Mouse (Mus musculus) MEL (cell line): ENCODE measurements around the gene Kcp. TPM values are rescaled to one million over a fixed set of nuclear protein-coding genes. Genes with fewer than 3 reads are reported as not detected.

ENCODE experiments used
- DNase-seq: peaks from one replicate; pipeline ENCODE4 v3.0.0; 2011; ENCODE audit warnings: low read depth, low spot score
- H3K27ac ChIP-seq: 2 replicates; pipeline ENCODE4 v1.5.1; 2012; ENCODE audit warnings: low read depth, mild to moderate bottlenecking, control low read depth, low read length, moderate library complexity; ENCODE audit not compliant: control insufficient read depth
- H3K27me3 ChIP-seq, 2 experiments: fragments of 150-350 bp in 1 of 2; sonication (generic) in 1 of 2; 2 replicates each; pipeline ENCODE4 v1.6.1; 2012; ENCODE audit warnings: low read length in 2 of 2, mild to moderate bottlenecking in 2 of 2, improper control_type of control experiment in 1 of 2, moderate library complexity in 1 of 2; ENCODE audit not compliant: insufficient read depth in 2 of 2, control insufficient read depth in 1 of 2
- H3K36me3 ChIP-seq, 2 experiments: 2 replicates each; pipeline ENCODE4 v1.6.1; 2012 to 2014; ENCODE audit warnings: low read length in 2 of 2, improper control_type of control experiment in 1 of 2, inconsistent platforms in 1 of 2, mild to moderate bottlenecking in 1 of 2; ENCODE audit not compliant: insufficient read depth in 2 of 2, control insufficient read depth in 1 of 2
- H3K4me1 ChIP-seq, 2 experiments: fragments of 150-350 bp in 1 of 2; sonication (generic) in 1 of 2; 2 replicates each; pipeline ENCODE4 v1.6.1; 2012; ENCODE audit warnings: low read length in 2 of 2, improper control_type of control experiment in 1 of 2, mild to moderate bottlenecking in 1 of 2; ENCODE audit not compliant: insufficient read depth in 2 of 2, control insufficient read depth in 1 of 2
- H3K4me3 ChIP-seq, 2 experiments: fragments of 150-350 bp in 1 of 2; sonication (generic) in 1 of 2; 2 replicates each; pipeline ENCODE4 v1.5.1; 2012; ENCODE audit warnings: low read depth in 2 of 2, low read length in 2 of 2, mild to moderate bottlenecking in 2 of 2, moderate library complexity in 2 of 2, control low read depth in 1 of 2, improper control_type of control experiment in 1 of 2; ENCODE audit not compliant: control insufficient read depth in 1 of 2, insufficient read depth in 1 of 2
- H3K79me2 ChIP-seq: 2 replicates; pipeline ENCODE4 v1.6.1; 2012; ENCODE audit warnings: mild to moderate bottlenecking, low read length, moderate library complexity; ENCODE audit not compliant: control insufficient read depth, poor library complexity, insufficient read depth
- H3K9ac ChIP-seq: 2 replicates; pipeline ENCODE4 v1.6.1; 2012; ENCODE audit warnings: low read depth, mild to moderate bottlenecking, control low read depth, low read length, moderate library complexity; ENCODE audit not compliant: control insufficient read depth, poor library complexity, severe bottlenecking
- H3K9me3 ChIP-seq: fragments of 150-350 bp; sonication (generic); replicated peaks from 2 replicates; pipeline ENCODE4 v1.6.1; 2012; ENCODE audit warnings: mild to moderate bottlenecking, low read length, improper control_type of control experiment, moderate library complexity; ENCODE audit not compliant: insufficient read depth
- BHLHE40 ChIP-seq: IDR thresholded peaks from 2 replicates; pipeline ENCODE4 v1.6.1; 2012; ENCODE audit warnings: low read depth, mild to moderate bottlenecking, inconsistent platforms, low read length, improper control_type of control experiment, borderline replicate concordance
- CHD1 ChIP-seq: IDR thresholded peaks from 2 replicates; pipeline ENCODE4 v1.6.1; 2012; ENCODE audit warnings: low read depth, mild to moderate bottlenecking, inconsistent platforms, low read length, improper control_type of control experiment
- CHD2 ChIP-seq: IDR thresholded peaks from 2 replicates; pipeline ENCODE4 v1.6.1; 2011; ENCODE audit warnings: low read length, improper control_type of control experiment
- CTCF ChIP-seq, 3 experiments: IDR thresholded peaks in 2 of 3; conservative IDR thresholded peaks in 1 of 3; 2 replicates each; pipeline ENCODE4 v1.5.1; 2011 to 2012; ENCODE audit warnings: low read length in 3 of 3, low read depth in 2 of 3, mild to moderate bottlenecking in 2 of 3, improper control_type of control experiment in 1 of 3, inconsistent platforms in 1 of 3, mixed read lengths in 1 of 3, moderate library complexity in 1 of 3; ENCODE audit not compliant: control insufficient read depth in 1 of 3, insufficient read depth in 1 of 3, poor library complexity in 1 of 3, severe bottlenecking in 1 of 3
- E2F4 ChIP-seq: IDR thresholded peaks from 2 replicates; pipeline ENCODE4 v1.6.1; 2011; ENCODE audit warnings: low read depth, low read length, improper control_type of control experiment, borderline replicate concordance
- ELF1 ChIP-seq: IDR thresholded peaks from 2 replicates; pipeline ENCODE4 v1.6.1; 2014; ENCODE audit warnings: low read depth, mild to moderate bottlenecking, inconsistent platforms, low read length, improper control_type of control experiment, moderate library complexity
- EP300 ChIP-seq, 2 experiments: IDR thresholded peaks; 2 replicates each; pipeline ENCODE4 v1.6.1; 2011; ENCODE audit warnings: improper control_type of control experiment in 2 of 2, low read length in 2 of 2, low read depth in 1 of 2, mild to moderate bottlenecking in 1 of 2
- ETS1 ChIP-seq: IDR thresholded peaks from 2 replicates; pipeline ENCODE4 v1.6.1; 2012; ENCODE audit warnings: low read depth, mild to moderate bottlenecking, inconsistent platforms, low read length, improper control_type of control experiment, moderate library complexity
- GABPA ChIP-seq: IDR thresholded peaks from 2 replicates; pipeline ENCODE4 v1.6.1; 2012; ENCODE audit warnings: low read depth, mild to moderate bottlenecking, inconsistent platforms, low read length, improper control_type of control experiment, moderate library complexity
- GATA1 ChIP-seq: IDR thresholded peaks from 2 replicates; pipeline ENCODE4 v1.6.1; 2011; ENCODE audit warnings: low read depth, low read length, improper control_type of control experiment
- HCFC1 ChIP-seq: IDR thresholded peaks from 2 replicates; pipeline ENCODE4 v1.6.1; 2012; ENCODE audit warnings: low read depth, mild to moderate bottlenecking, inconsistent platforms, low read length, improper control_type of control experiment, moderate library complexity
- JUND ChIP-seq: IDR thresholded peaks from 2 replicates; pipeline ENCODE4 v1.6.1; 2011; ENCODE audit warnings: low read depth, mild to moderate bottlenecking, improper control_type of control experiment, low read length
- KAT2A ChIP-seq: conservative IDR thresholded peaks from 2 replicates; pipeline ENCODE4 v1.6.1; 2012; ENCODE audit warnings: low read depth, low read length, improper control_type of control experiment, inconsistent platforms
- MAFK ChIP-seq: IDR thresholded peaks from 2 replicates; pipeline ENCODE4 v1.6.1; 2011; ENCODE audit warnings: low read depth, mild to moderate bottlenecking, low read length, improper control_type of control experiment, borderline replicate concordance
- MAX ChIP-seq: IDR thresholded peaks from 2 replicates; pipeline ENCODE4 v1.6.1; 2011; ENCODE audit warnings: low read length, improper control_type of control experiment
- MAZ ChIP-seq: IDR thresholded peaks from 2 replicates; pipeline ENCODE4 v1.6.1; 2012; ENCODE audit warnings: low read depth, mild to moderate bottlenecking, inconsistent platforms, low read length, improper control_type of control experiment
- MXI1 ChIP-seq: IDR thresholded peaks from 2 replicates; pipeline ENCODE4 v1.6.1; 2011; ENCODE audit warnings: mild to moderate bottlenecking, low read depth, low read length, improper control_type of control experiment
- MYB ChIP-seq: IDR thresholded peaks from 2 replicates; pipeline ENCODE4 v1.6.1; 2011; ENCODE audit warnings: mild to moderate bottlenecking, low read depth, low read length, improper control_type of control experiment
- MYC ChIP-seq: IDR thresholded peaks from 2 replicates; pipeline ENCODE4 v1.6.1; 2011; ENCODE audit warnings: low read depth, mild to moderate bottlenecking, low read length, improper control_type of control experiment, moderate library complexity
- NELFE ChIP-seq: IDR thresholded peaks from 2 replicates; pipeline ENCODE4 v1.6.1; 2011; ENCODE audit warnings: low read depth, low read length, improper control_type of control experiment
- NRF1 ChIP-seq: IDR thresholded peaks from 2 replicates; pipeline ENCODE4 v1.6.1; 2014; ENCODE audit warnings: low read depth, mild to moderate bottlenecking, inconsistent platforms, low read length, improper control_type of control experiment, moderate library complexity; ENCODE audit not compliant: poor library complexity, insufficient read depth, severe bottlenecking
- POLR2A ChIP-seq, 2 experiments: IDR thresholded peaks; 2 replicates each; pipeline ENCODE4 v1.6.1; 2011 to 2012; ENCODE audit warnings: low read length in 2 of 2, mild to moderate bottlenecking in 2 of 2, control low read depth in 1 of 2, improper control_type of control experiment in 1 of 2, low read depth in 1 of 2, moderate library complexity in 1 of 2; ENCODE audit not compliant: control insufficient read depth in 1 of 2, insufficient read depth in 1 of 2, poor library complexity in 1 of 2
- POLR2AphosphoS2 ChIP-seq: IDR thresholded peaks from 2 replicates; pipeline ENCODE4 v1.6.1; 2011; ENCODE audit warnings: low read length, improper control_type of control experiment
- POLR2AphosphoS5 ChIP-seq: IDR thresholded peaks from 2 replicates; pipeline ENCODE4 v1.6.1; 2012; ENCODE audit warnings: low read depth, borderline replicate concordance, mild to moderate bottlenecking, inconsistent platforms, low read length, moderate library complexity, mixed read lengths
- RAD21 ChIP-seq: IDR thresholded peaks from 2 replicates; pipeline ENCODE4 v1.6.1; 2011; ENCODE audit warnings: mild to moderate bottlenecking, low read depth, low read length, improper control_type of control experiment
- RCOR1 ChIP-seq: IDR thresholded peaks from 2 replicates; pipeline ENCODE4 v1.6.1; 2012; ENCODE audit warnings: low read depth, mild to moderate bottlenecking, inconsistent platforms, low read length, improper control_type of control experiment
- SIN3A ChIP-seq: IDR thresholded peaks from 2 replicates; pipeline ENCODE4 v1.6.1; 2012; ENCODE audit warnings: low read length, improper control_type of control experiment, inconsistent platforms
- TAL1 ChIP-seq: IDR thresholded peaks from 2 replicates; pipeline ENCODE4 v1.6.1; 2012; ENCODE audit warnings: mild to moderate bottlenecking, inconsistent platforms, low read length, moderate library complexity, mixed read lengths
- TBP ChIP-seq: IDR thresholded peaks from 2 replicates; pipeline ENCODE4 v1.8.0; 2011; ENCODE audit warnings: low read depth, low read length, improper control_type of control experiment
- TCF12 ChIP-seq: IDR thresholded peaks from 2 replicates; pipeline ENCODE4 v1.6.1; 2014; ENCODE audit warnings: low read depth, mild to moderate bottlenecking, inconsistent platforms, low read length, improper control_type of control experiment, moderate library complexity
- UBTF ChIP-seq: IDR thresholded peaks from 2 replicates; pipeline ENCODE4 v1.6.1; 2012; ENCODE audit warnings: low read depth, mild to moderate bottlenecking, inconsistent platforms, low read length, improper control_type of control experiment, moderate library complexity, borderline replicate concordance; ENCODE audit not compliant: insufficient read depth
- USF1 ChIP-seq: IDR thresholded peaks from 2 replicates; pipeline ENCODE4 v1.6.1; 2014; ENCODE audit warnings: low read depth, mild to moderate bottlenecking, inconsistent platforms, low read length, improper control_type of control experiment, moderate library complexity
- ZC3H11A ChIP-seq: IDR thresholded peaks from 2 replicates; pipeline ENCODE4 v1.6.1; 2012; ENCODE audit warnings: low read depth, mild to moderate bottlenecking, inconsistent platforms, low read length, improper control_type of control experiment
- ZKSCAN1 ChIP-seq: IDR thresholded peaks from 2 replicates; pipeline ENCODE4 v1.6.1; 2012; ENCODE audit warnings: low read depth, mild to moderate bottlenecking, inconsistent platforms, low read length, improper control_type of control experiment, moderate library complexity
- ZNF384 ChIP-seq: IDR thresholded peaks from 2 replicates; pipeline ENCODE4 v1.6.1; 2012; ENCODE audit warnings: low read depth, mild to moderate bottlenecking, inconsistent platforms, low read length, improper control_type of control experiment
- polyA plus RNA-seq, 2 experiments: library from polyadenylated mRNA; stranded (reverse) in 1 of 2; unstranded in 1 of 2; fragments of >175 nt in 1 of 2; fragments of >200 nt in 1 of 2; gene quantifications; 2 replicates each; pipeline versions ENCODE4 v1.2.1 to v1.2.4; 2012; ENCODE audit warnings: low replicate concordance in 2 of 2, low read depth in 1 of 2; ENCODE audit not compliant: insufficient read length in 2 of 2, insufficient read depth in 1 of 2, missing spikeins in 1 of 2
- total RNA-seq: library from RNA; depleted of rRNA; stranded (reverse); fragments of 300-350 nt; gene quantifications from 2 replicates; pipeline ENCODE4 v1.2.3, GENCODE M21; 2012

The Kcp gene
- total and polyA plus RNA-seq, 3 experiments: 1.3 to 6.9 TPM; not detected in 1

- H3K27me3 ChIP-seq: peaks cover 0 to 3% of the 10 kb centered on the region in 2 experiments; a peak in 2 of 4 replicates
- H3K4me1 ChIP-seq: peaks cover 4 to 20% of the 10 kb centered on the region in 2 experiments
- H3K4me3 ChIP-seq: peak overlapping the region; percentile 53 to 83
- TF ChIP-seq ZKSCAN1 (no peak), MAZ (no peak), GATA1 (no peak), EP300 (IDR thresholded peaks at IDR 0.05; ENCODE audit: low read depth in 1 of 2, low read length in 2 of 2) (peak in 1 of 2 experiments; percentile 45; a peak in 2 of 4 replicates), MYB (no peak), BHLHE40 (no peak), USF1 (no peak), TBP (peak; percentile 38; the same call in 1 of the 2 replicates), POLR2AphosphoS5 (no peak), ZC3H11A (no peak), GABPA (no peak), ETS1 (no peak), TAL1 (no peak), JUND (0 out of 2 replicates have a peak, but pooled peaks have one; percentile 21), CHD2 (peak; percentile 39), POLR2AphosphoS2 (no peak), MAX (no peak; the same call in 1 of the 2 replicates), ZNF384 (no peak), ELF1 (no peak), NELFE (peak; percentile 21), RAD21 (no peak), SIN3A (peak; percentile 48), MAFK (no peak), RCOR1 (0 out of 2 replicates have a peak, but pooled peaks have one; percentile 14), UBTF (no peak), MXI1 (peak; percentile 46; the same call in 1 of the 2 replicates), KAT2A (no peak), CTCF (IDR thresholded peaks at IDR 0.05 in 2 of 3, conservative IDR thresholded peaks at IDR 0.05 in 1 of 3; ENCODE audit: control insufficient read depth in 1 of 3, insufficient read depth in 1 of 3, low read depth in 2 of 3, low read length in 3 of 3, poor library complexity in 1 of 3, severe bottlenecking in 1 of 3) (no peak), HCFC1 (no peak), TCF12 (no peak; the same call in 1 of the 2 replicates), MYC (0 out of 2 replicates have a peak, but pooled peaks have one; percentile 42), CHD1 (no peak), E2F4 (no peak), POLR2A (IDR thresholded peaks at IDR 0.05; ENCODE audit: control insufficient read depth in 1 of 2, insufficient read depth in 1 of 2, low read depth in 1 of 2, low read length in 2 of 2, poor library complexity in 1 of 2) (peak in 1 of 2 experiments; percentile 31; a peak in 1 of 4 replicates), NRF1 (no peak)
These were observed 21.1 kb upstream of the Kcp start for GRCm38 (mm10) chr6:29528561-29529443.

More at GRCm38 (mm10) chr6:29528561-29529443, 21.1 kb upstream of the Kcp start:
- H3K27ac ChIP-seq: peak overlapping the region; percentile 71
- H3K36me3 ChIP-seq: peaks cover 0 to 14% of the 10 kb centered on the region in 2 experiments; a peak in 2 of 4 replicates
- H3K79me2 ChIP-seq: no peaks in the 10 kb centered on the region; the same call in 1 of the 2 replicates
- H3K9me3 ChIP-seq: no peaks in the 10 kb centered on the region
- peak overlapping the region; percentile 65 for H3K9ac ChIP-seq
- DNase-seq: peak; percentile 88
